Mouse (Mus musculus) MEL (cell line): ENCODE results near the gene Ubfd1. TPM values are rescaled to one million over a fixed set of nuclear protein-coding genes. Genes with fewer than 3 reads are reported as not detected.
A peak's percentile ranks its signal among the peaks of the same experiment; 100 is the strongest.

Experiments
- DNase-seq: peaks from one replicate; pipeline ENCODE4 v3.0.0; 2011; ENCODE audit warnings: low read depth, low spot score
- H3K27ac ChIP-seq: 2 replicates; pipeline ENCODE4 v1.5.1; 2012; ENCODE audit warnings: low read depth, mild to moderate bottlenecking, control low read depth, low read length, moderate library complexity; ENCODE audit not compliant: control insufficient read depth
- H3K27me3 ChIP-seq, 2 experiments: fragments of 150-350 bp in 1 of 2; sonication (generic) in 1 of 2; 2 replicates each; pipeline ENCODE4 v1.6.1; 2012; ENCODE audit warnings: low read length in 2 of 2, mild to moderate bottlenecking in 2 of 2, improper control_type of control experiment in 1 of 2, moderate library complexity in 1 of 2; ENCODE audit not compliant: insufficient read depth in 2 of 2, control insufficient read depth in 1 of 2
- H3K36me3 ChIP-seq, 2 experiments: 2 replicates each; pipeline ENCODE4 v1.6.1; 2012 to 2014; ENCODE audit warnings: low read length in 2 of 2, improper control_type of control experiment in 1 of 2, inconsistent platforms in 1 of 2, mild to moderate bottlenecking in 1 of 2; ENCODE audit not compliant: insufficient read depth in 2 of 2, control insufficient read depth in 1 of 2
- H3K4me1 ChIP-seq, 2 experiments: fragments of 150-350 bp in 1 of 2; sonication (generic) in 1 of 2; 2 replicates each; pipeline ENCODE4 v1.6.1; 2012; ENCODE audit warnings: low read length in 2 of 2, improper control_type of control experiment in 1 of 2, mild to moderate bottlenecking in 1 of 2; ENCODE audit not compliant: insufficient read depth in 2 of 2, control insufficient read depth in 1 of 2
- H3K4me3 ChIP-seq, 2 experiments: fragments of 150-350 bp in 1 of 2; sonication (generic) in 1 of 2; 2 replicates each; pipeline ENCODE4 v1.5.1; 2012; ENCODE audit warnings: low read depth in 2 of 2, low read length in 2 of 2, mild to moderate bottlenecking in 2 of 2, moderate library complexity in 2 of 2, control low read depth in 1 of 2, improper control_type of control experiment in 1 of 2; ENCODE audit not compliant: control insufficient read depth in 1 of 2, insufficient read depth in 1 of 2
- H3K79me2 ChIP-seq: 2 replicates; pipeline ENCODE4 v1.6.1; 2012; ENCODE audit warnings: mild to moderate bottlenecking, low read length, moderate library complexity; ENCODE audit not compliant: control insufficient read depth, poor library complexity, insufficient read depth
- H3K9ac ChIP-seq: 2 replicates; pipeline ENCODE4 v1.6.1; 2012; ENCODE audit warnings: low read depth, mild to moderate bottlenecking, control low read depth, low read length, moderate library complexity; ENCODE audit not compliant: control insufficient read depth, poor library complexity, severe bottlenecking
- H3K9me3 ChIP-seq: fragments of 150-350 bp; sonication (generic); replicated peaks from 2 replicates; pipeline ENCODE4 v1.6.1; 2012; ENCODE audit warnings: mild to moderate bottlenecking, low read length, improper control_type of control experiment, moderate library complexity; ENCODE audit not compliant: insufficient read depth
- CTCF ChIP-seq, 3 experiments: IDR thresholded peaks in 2 of 3; conservative IDR thresholded peaks in 1 of 3; 2 replicates each; pipeline ENCODE4 v1.5.1; 2011 to 2012; ENCODE audit warnings: low read length in 3 of 3, low read depth in 2 of 3, mild to moderate bottlenecking in 2 of 3, improper control_type of control experiment in 1 of 3, inconsistent platforms in 1 of 3, mixed read lengths in 1 of 3, moderate library complexity in 1 of 3; ENCODE audit not compliant: control insufficient read depth in 1 of 3, insufficient read depth in 1 of 3, poor library complexity in 1 of 3, severe bottlenecking in 1 of 3
- E2F4 ChIP-seq: IDR thresholded peaks from 2 replicates; pipeline ENCODE4 v1.6.1; 2011; ENCODE audit warnings: low read depth, low read length, improper control_type of control experiment, borderline replicate concordance
- ELF1 ChIP-seq: IDR thresholded peaks from 2 replicates; pipeline ENCODE4 v1.6.1; 2014; ENCODE audit warnings: low read depth, mild to moderate bottlenecking, inconsistent platforms, low read length, improper control_type of control experiment, moderate library complexity
- EP300 ChIP-seq, 2 experiments: IDR thresholded peaks; 2 replicates each; pipeline ENCODE4 v1.6.1; 2011; ENCODE audit warnings: improper control_type of control experiment in 2 of 2, low read length in 2 of 2, low read depth in 1 of 2, mild to moderate bottlenecking in 1 of 2
- GABPA ChIP-seq: IDR thresholded peaks from 2 replicates; pipeline ENCODE4 v1.6.1; 2012; ENCODE audit warnings: low read depth, mild to moderate bottlenecking, inconsistent platforms, low read length, improper control_type of control experiment, moderate library complexity
- KAT2A ChIP-seq: conservative IDR thresholded peaks from 2 replicates; pipeline ENCODE4 v1.6.1; 2012; ENCODE audit warnings: low read depth, low read length, improper control_type of control experiment, inconsistent platforms
- MAFK ChIP-seq: IDR thresholded peaks from 2 replicates; pipeline ENCODE4 v1.6.1; 2011; ENCODE audit warnings: low read depth, mild to moderate bottlenecking, low read length, improper control_type of control experiment, borderline replicate concordance
- MAZ ChIP-seq: IDR thresholded peaks from 2 replicates; pipeline ENCODE4 v1.6.1; 2012; ENCODE audit warnings: low read depth, mild to moderate bottlenecking, inconsistent platforms, low read length, improper control_type of control experiment
- MEF2A ChIP-seq: IDR thresholded peaks from 2 replicates; pipeline ENCODE4 v1.6.1; 2014; ENCODE audit warnings: low read depth, mild to moderate bottlenecking, inconsistent platforms, low read length, improper control_type of control experiment; ENCODE audit not compliant: poor library complexity, insufficient replicate concordance, severe bottlenecking; ENCODE audit errors: extremely low read depth
- NELFE ChIP-seq: IDR thresholded peaks from 2 replicates; pipeline ENCODE4 v1.6.1; 2011; ENCODE audit warnings: low read depth, low read length, improper control_type of control experiment
- NRF1 ChIP-seq: IDR thresholded peaks from 2 replicates; pipeline ENCODE4 v1.6.1; 2014; ENCODE audit warnings: low read depth, mild to moderate bottlenecking, inconsistent platforms, low read length, improper control_type of control experiment, moderate library complexity; ENCODE audit not compliant: poor library complexity, insufficient read depth, severe bottlenecking
- POLR2AphosphoS5 ChIP-seq: IDR thresholded peaks from 2 replicates; pipeline ENCODE4 v1.6.1; 2012; ENCODE audit warnings: low read depth, borderline replicate concordance, mild to moderate bottlenecking, inconsistent platforms, low read length, moderate library complexity, mixed read lengths
- SMC3 ChIP-seq: IDR thresholded peaks from 2 replicates; pipeline ENCODE4 v1.6.1; 2011; ENCODE audit warnings: low read depth, low read length, improper control_type of control experiment
- TAL1 ChIP-seq: IDR thresholded peaks from 2 replicates; pipeline ENCODE4 v1.6.1; 2012; ENCODE audit warnings: mild to moderate bottlenecking, inconsistent platforms, low read length, moderate library complexity, mixed read lengths
- TBP ChIP-seq: IDR thresholded peaks from 2 replicates; pipeline ENCODE4 v1.8.0; 2011; ENCODE audit warnings: low read depth, low read length, improper control_type of control experiment
- ZC3H11A ChIP-seq: IDR thresholded peaks from 2 replicates; pipeline ENCODE4 v1.6.1; 2012; ENCODE audit warnings: low read depth, mild to moderate bottlenecking, inconsistent platforms, low read length, improper control_type of control experiment
- ZKSCAN1 ChIP-seq: IDR thresholded peaks from 2 replicates; pipeline ENCODE4 v1.6.1; 2012; ENCODE audit warnings: low read depth, mild to moderate bottlenecking, inconsistent platforms, low read length, improper control_type of control experiment, moderate library complexity
- ZMIZ1 ChIP-seq: IDR thresholded peaks from 2 replicates; pipeline ENCODE4 v1.6.1; 2012; ENCODE audit warnings: low read depth, mild to moderate bottlenecking, inconsistent platforms, low read length, improper control_type of control experiment, moderate library complexity
- ZNF384 ChIP-seq: IDR thresholded peaks from 2 replicates; pipeline ENCODE4 v1.6.1; 2012; ENCODE audit warnings: low read depth, mild to moderate bottlenecking, inconsistent platforms, low read length, improper control_type of control experiment
- polyA plus RNA-seq, 2 experiments: library from polyadenylated mRNA; stranded (reverse) in 1 of 2; unstranded in 1 of 2; fragments of >175 nt in 1 of 2; fragments of >200 nt in 1 of 2; gene quantifications; 2 replicates each; pipeline versions ENCODE4 v1.2.1 to v1.2.4; 2012; ENCODE audit warnings: low replicate concordance in 2 of 2, low read depth in 1 of 2; ENCODE audit not compliant: insufficient read length in 2 of 2, insufficient read depth in 1 of 2, missing spikeins in 1 of 2
- total RNA-seq: library from RNA; depleted of rRNA; stranded (reverse); fragments of 300-350 nt; gene quantifications from 2 replicates; pipeline ENCODE4 v1.2.3, GENCODE M21; 2012; rRNA removed

Ubfd1 gene
- total and polyA plus RNA-seq, 3 experiments = 31.2 to 33.8 TPM; not detected in 1

DNA sequence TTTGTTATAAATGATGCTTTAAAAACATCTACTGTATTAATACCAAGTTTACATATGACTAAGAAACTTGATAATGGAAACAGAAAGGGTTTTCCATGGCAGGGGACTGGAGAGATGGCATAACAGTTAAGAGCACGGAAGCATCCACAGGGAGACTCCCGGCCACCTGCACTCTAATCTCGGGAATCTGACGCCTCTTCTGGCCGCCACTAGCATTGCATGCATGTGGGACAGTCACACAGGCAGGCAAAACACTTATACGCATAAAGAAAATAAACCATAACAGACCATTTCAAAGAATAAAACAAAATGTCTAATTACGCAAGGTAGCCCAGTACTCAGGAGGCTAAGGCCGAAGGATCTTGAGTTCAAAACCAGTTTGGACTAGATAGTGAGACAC lies 58.7 kb downstream of the Ubfd1 start:
- DNase-seq = no peak
- Histone ChIP-seq H3K4me1 (no peaks in the 10 kb centered on the region), H3K4me3 (no peak overlapping the region), H3K9ac (no peak overlapping the region), H3K27me3 (no peaks in the 10 kb centered on the region), H3K27ac (no peak overlapping the region), H3K36me3 (peaks cover 0 to 29% of the 10 kb centered on the region in 2 experiments; a peak in 2 of 4 replicates), H3K79me2 (no peaks in the 10 kb centered on the region), H3K9me3 (no peaks in the 10 kb centered on the region)
- TF ChIP-seq CTCF (IDR thresholded peaks at IDR 0.05 in 2 of 3, conservative IDR thresholded peaks at IDR 0.05 in 1 of 3; ENCODE audit: control insufficient read depth in 1 of 3, insufficient read depth in 1 of 3, low read depth in 2 of 3, low read length in 3 of 3, poor library complexity in 1 of 3, severe bottlenecking in 1 of 3) (0 out of 6 replicates have a peak, but pooled peaks of 1 of the 3 experiments have one; percentile 14), MAFK (no peak)

GRCm38 (mm10) chr7:122126946-122127345 lies 60.0 kb downstream of the Ubfd1 start:
- no peak for DNase-seq
- Histone ChIP-seq H3K36me3 (peaks cover 8 to 26% of the 10 kb centered on the region in 2 experiments), H3K4me3 (no peak overlapping the region), H3K9ac (no peak overlapping the region), H3K9me3 (no peaks in the 10 kb centered on the region), H3K4me1 (peaks cover 0 to 2% of the 10 kb centered on the region in 2 experiments; a peak in 1 of 4 replicates), H3K79me2 (peaks cover 8% of the 10 kb centered on the region), H3K27me3 (no peaks in the 10 kb centered on the region), H3K27ac (no peak overlapping the region)
- no peak for TF ChIP-seq MEF2A
- no peak for TF ChIP-seq E2F4
- no peak for TF ChIP-seq EP300 (IDR thresholded peaks at IDR 0.05; ENCODE audit: low read depth in 1 of 2, low read length in 2 of 2)
- no peak for TF ChIP-seq MAZ
- TF ChIP-seq SMC3 = no peak
- TF ChIP-seq ELF1 = no peak
- no peak for TF ChIP-seq TBP
- TF ChIP-seq CTCF (IDR thresholded peaks at IDR 0.05 in 2 of 3, conservative IDR thresholded peaks at IDR 0.05 in 1 of 3; ENCODE audit: control insufficient read depth in 1 of 3, insufficient read depth in 1 of 3, low read depth in 2 of 3, low read length in 3 of 3, poor library complexity in 1 of 3, severe bottlenecking in 1 of 3) = no peak
- no peak for TF ChIP-seq ZKSCAN1
- TF ChIP-seq ZMIZ1 = no peak
- TF ChIP-seq KAT2A = no peak
- no peak for TF ChIP-seq NRF1
- no peak for TF ChIP-seq NELFE
- no peak for TF ChIP-seq POLR2AphosphoS5
- TF ChIP-seq ZC3H11A = no peak
- TF ChIP-seq TAL1 = no peak
- TF ChIP-seq ZNF384 = no peak
- no peak for TF ChIP-seq GABPA

Other genes with a start within 250 kb of the Ubfd1 start
- gene Scnn1b, start 202.1 kb upstream of the Ubfd1 start, total RNA-seq = not detected in 2 replicates
- gene Scnn1b, start 202.1 kb upstream of the Ubfd1 start, polyA plus RNA-seq = not detected
- gene Cog7, start 85.5 kb upstream of the Ubfd1 start, total RNA-seq = 17.1 and 17.7 TPM in 2 replicates
- gene Cog7, start 85.5 kb upstream of the Ubfd1 start, polyA plus RNA-seq = 10 to 100 TPM in 1 of 2 experiments, not detected in 1; 21.2 TPM
- gene Gga2, start 46.0 kb upstream of the Ubfd1 start, total RNA-seq = 30.1 and 35.2 TPM in 2 replicates
- 10 to 100 TPM; 29.5 to 95.3 TPM for gene Gga2, start 46.0 kb upstream of the Ubfd1 start, polyA plus RNA-seq
- gene Ears2, start 88 bp downstream of the Ubfd1 start, total RNA-seq = 8.8 and 9.9 TPM in 2 replicates
- gene Ears2, start 88 bp downstream of the Ubfd1 start, polyA plus RNA-seq = 10 to 100 TPM in 1 of 2 experiments, not detected in 1; 12.8 TPM
- gene Ndufab1, start 34.7 kb downstream of the Ubfd1 start, total RNA-seq = 161 and 172 TPM in 2 replicates
- 100 to 1,000 TPM; 119 to 452 TPM for gene Ndufab1, start 34.7 kb downstream of the Ubfd1 start, polyA plus RNA-seq
- gene Palb2, start 65.8 kb downstream of the Ubfd1 start, total RNA-seq = 16.1 and 20.8 TPM in 2 replicates
- gene Palb2, start 65.8 kb downstream of the Ubfd1 start, polyA plus RNA-seq = 10 to 100 TPM in 1 of 2 experiments, not detected in 1; 17.7 TPM
- 46.6 and 54.2 TPM in 2 replicates for gene Dctn5, start 65.9 kb downstream of the Ubfd1 start, total RNA-seq
- gene Dctn5, start 65.9 kb downstream of the Ubfd1 start, polyA plus RNA-seq = 100 to 1,000 TPM in 1 of 2 experiments, 10 to 100 TPM in 1; 71.3 to 203 TPM
- 46.7 and 67.8 TPM in 2 replicates for gene Plk1, start 92.3 kb downstream of the Ubfd1 start, total RNA-seq
- gene Plk1, start 92.3 kb downstream of the Ubfd1 start, polyA plus RNA-seq = 100 to 1,000 TPM; 157 to 244 TPM
- gene Ern2, start 119.0 kb downstream of the Ubfd1 start, total RNA-seq = not detected in 2 replicates
- not detected for gene Ern2, start 119.0 kb downstream of the Ubfd1 start, polyA plus RNA-seq
- not detected in 2 replicates for gene Chp2, start 152.3 kb downstream of the Ubfd1 start, total RNA-seq
- not detected for gene Chp2, start 152.3 kb downstream of the Ubfd1 start, polyA plus RNA-seq
- gene Prkcb, start 221.6 kb downstream of the Ubfd1 start, total RNA-seq = not detected in 2 replicates
- not detected for gene Prkcb, start 221.6 kb downstream of the Ubfd1 start, polyA plus RNA-seq